Mouse (Mus musculus): ENCODE data around the gene Wipf1.
A peak's percentile ranks its signal among the peaks of the same experiment; 100 is the strongest.
"Not testable (repeated sequence)": the region's sequence is repeated elsewhere in the genome, so short reads cannot be mapped to it uniquely, and the experiment has no call there.

The Wipf1 gene

DNA sequence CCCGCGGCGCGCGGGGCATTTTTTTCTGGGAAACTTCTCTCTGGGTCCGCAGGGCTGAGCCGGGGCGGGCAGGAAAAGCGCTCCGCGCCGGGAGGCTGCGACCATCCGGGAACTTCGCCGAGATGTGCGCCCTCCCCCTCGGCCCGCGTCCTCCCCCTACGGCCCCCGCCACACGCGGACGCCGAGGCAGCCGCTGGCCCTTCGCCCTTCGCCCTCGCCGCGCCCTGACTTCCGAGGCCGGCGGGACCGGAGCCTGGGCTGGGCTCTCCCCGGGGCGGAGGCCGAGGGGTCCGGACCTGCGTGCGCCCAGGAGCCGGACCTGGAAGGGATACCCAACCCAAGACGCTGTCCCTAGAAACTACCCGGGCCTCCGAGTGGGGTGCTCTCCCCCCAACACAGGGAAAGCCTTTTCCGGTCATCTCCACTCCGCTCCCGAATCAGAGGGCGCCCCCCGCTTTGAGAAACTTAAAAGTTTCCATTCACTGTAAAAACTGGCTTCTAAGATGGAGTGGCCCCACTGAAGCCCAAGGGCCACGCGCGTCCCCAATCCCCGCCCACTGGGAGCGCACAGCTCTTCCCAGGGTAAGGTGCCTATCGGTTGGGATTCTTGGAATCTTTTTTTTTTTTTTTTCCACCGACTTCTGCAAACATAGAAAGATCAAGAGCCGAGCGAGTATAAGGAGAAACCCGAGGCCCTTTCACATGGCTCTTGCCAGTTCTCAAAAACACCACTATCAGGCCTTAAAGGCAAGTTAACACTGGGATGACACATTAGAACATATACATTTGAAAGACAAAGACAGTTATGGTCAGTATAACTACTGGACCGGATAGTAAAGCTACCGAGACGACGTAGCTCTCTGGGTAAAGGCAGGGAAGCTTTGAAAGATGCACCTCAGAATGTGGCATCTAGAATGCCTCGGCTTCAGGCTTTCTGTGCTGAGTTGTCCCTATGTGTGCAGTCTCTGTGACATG is at the start of gene Wipf1:
Gene Wipf1 (minus strand): TSS at position 379 of the 975 bp plus-strand sequence.
- DNase-seq (ENCODE audit: low read depth), result no peak

DNA sequence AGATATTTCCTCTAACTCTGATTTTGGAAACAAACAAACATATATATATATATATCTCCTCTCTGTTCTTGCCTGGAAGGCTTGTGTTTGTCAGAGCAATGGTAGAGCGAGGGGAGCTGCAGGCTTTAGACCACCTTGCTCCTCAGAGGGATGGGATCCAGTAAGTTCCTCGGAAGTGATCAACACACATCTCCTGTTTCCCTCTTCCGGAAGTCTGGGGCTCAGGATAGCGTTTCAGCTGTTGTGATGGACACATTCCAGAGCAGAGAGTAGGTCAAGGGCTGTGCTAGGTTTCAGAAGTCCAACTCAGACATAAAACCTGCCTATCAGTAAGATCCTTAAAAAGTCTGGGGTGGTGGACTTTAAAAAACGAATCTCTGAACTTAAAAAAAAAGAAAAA is 49.6 kb upstream of the Wipf1 start:
- DNase-seq (ENCODE audit: low read depth), result no peak

GRCm38 (mm10) chr2:73574418-73574817 is 44.9 kb upstream of the Wipf1 start:
- no peak for DNase-seq (ENCODE audit: low read depth)

GRCm38 (mm10) chr2:73573556-73573955 is 44.0 kb upstream of the Wipf1 start:
- DNase-seq (ENCODE audit: low read depth), result no peak

DNA sequence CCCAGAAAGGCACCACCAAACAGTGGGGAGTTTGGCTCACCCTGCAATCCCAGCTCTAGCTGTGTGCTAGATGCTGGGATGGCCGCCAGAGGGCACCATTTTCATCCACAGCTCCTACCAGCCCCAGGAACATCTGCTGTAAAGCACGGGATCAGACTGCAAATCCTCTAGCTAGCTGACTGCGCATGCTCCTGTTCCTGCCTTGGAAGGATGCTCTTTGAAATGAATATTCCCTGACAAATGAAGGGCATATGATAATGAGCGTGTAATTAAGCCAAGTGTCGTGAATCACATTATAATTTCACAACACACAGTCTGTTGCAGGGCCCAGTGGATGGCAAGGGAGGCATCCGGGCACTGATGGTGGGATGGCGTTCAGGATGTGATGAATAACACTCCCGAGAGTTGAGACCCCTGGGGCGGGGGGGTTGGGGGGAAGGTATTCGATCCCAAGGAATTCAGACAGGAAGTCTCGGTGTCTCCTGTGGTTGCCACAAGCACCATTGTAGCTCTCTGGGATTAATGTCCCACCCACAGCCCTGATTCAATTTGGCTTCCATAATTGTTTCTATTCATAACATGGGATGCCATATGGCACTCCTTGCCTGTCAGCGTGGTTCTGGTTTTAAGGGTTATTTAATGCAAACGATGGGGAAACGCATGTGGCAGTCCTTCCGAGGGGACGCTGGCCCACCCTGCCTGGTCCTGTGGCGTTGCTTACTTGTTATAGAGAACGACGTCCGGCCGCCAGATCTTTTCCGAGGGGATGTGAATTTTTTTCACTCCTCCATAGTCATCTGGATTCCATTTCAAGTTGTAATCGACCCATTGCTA is 43.2 kb upstream of the Wipf1 start:
- DNase-seq (ENCODE audit: low read depth), result no peak

DNA sequence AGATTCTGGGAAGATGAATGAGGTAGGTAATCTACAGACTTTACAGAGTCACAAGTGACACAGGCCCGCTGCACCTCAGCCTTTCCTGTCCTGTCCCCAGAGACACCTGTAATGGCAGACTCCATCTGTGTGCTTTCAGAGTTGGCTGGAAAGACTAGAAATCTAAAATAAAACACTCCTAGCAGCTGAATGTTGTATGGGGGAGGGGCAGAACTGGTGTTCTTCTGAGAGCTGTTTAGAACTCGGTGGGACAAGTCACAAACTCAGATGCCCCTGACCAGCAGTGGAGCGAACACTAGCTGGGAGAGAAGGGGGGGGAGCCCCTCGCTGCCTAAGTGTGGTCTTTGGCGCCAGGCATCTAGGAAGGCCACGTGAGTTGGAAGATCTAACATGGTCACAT is 42.4 kb upstream of the Wipf1 start:
- DNase-seq (ENCODE audit: low read depth), result no peak

DNA sequence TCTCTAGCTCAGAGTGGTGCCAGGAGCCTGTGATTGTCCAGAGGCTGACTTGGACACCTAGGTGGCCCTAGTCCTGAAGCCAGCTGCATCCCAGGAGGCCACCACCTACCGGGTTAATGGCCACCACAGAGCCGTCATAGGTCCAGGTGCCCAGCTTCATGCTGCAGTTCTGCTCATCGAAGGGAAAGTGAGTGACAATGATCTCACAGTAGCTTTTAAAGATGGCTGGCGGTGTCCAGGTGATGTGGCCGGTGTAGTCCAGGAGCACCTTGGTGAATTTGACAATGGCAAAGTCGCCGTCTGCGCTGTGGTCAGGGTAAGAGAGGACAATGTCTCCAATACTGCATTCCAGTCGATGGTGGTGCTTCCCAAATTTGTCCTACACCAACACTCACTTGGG is 41.8 kb upstream of the Wipf1 start:
- DNase-seq (ENCODE audit: low read depth), result no peak

DNA sequence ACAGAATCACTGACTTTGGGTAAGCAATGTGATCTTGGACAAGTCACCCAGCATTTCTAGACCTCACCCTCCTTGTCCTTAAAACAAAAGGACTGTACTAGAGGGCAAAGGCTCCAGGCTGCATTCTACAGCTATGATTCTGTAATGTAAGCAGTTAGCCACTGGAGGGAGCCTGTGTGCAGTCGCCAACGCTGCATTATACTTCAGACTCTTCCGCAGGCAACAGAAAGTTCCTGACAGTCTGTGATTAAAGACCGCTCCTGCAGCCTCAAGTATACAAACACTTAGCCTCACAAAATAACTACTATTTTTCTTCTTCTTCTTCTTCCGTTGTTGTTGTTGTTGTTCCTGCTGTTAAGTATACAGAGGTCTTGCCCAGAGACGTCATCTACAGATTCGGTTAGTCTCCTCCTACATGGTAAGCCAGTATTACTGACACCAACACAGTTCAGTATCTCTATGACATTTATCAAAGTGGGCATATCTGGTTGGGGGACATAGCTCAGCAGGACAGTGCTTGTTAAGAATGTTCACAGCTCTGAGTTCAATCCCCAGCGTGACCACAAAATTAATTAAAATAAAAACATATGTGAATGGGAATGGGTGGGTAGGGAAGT is 37.6 kb upstream of the Wipf1 start:
- peak; percentile 31 for DNase-seq (ENCODE audit: low read depth)

GRCm38 (mm10) chr2:73566162-73566561 is 36.6 kb upstream of the Wipf1 start:
- no peak for DNase-seq (ENCODE audit: low read depth)

DNA sequence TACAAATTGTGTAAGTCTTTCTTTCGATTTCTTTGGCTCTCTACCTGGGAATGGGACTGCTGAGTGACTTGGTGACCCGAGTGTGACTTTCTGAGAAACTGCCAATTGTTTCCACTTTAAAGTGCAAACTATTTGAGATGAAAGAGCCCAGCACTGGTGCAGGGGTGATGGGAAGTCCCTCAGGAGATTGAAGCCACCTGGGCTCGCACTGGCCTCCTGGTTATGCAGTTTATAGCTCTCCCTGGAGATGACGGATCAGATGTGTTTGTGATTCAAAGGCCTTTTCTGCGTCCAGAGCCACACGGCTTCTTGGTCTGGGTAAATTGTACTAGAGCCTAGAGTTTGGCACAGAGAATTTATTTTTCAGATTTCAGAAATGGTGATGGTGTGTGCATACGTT is 34.2 kb upstream of the Wipf1 start:
- DNase-seq (ENCODE audit: low read depth), result no peak

GRCm38 (mm10) chr2:73562656-73563055 is 33.1 kb upstream of the Wipf1 start:
- DNase-seq (ENCODE audit: low read depth), result no peak

GRCm38 (mm10) chr2:73561665-73562063 is 32.1 kb upstream of the Wipf1 start:
- no peak for DNase-seq (ENCODE audit: low read depth)

- no peak for DNase-seq (ENCODE audit: low read depth)
Observed at GRCm38 (mm10) chr2:73560899-73561664, 31.5 kb upstream of the Wipf1 start.

- DNase-seq (ENCODE audit: low read depth), result no peak
Observed at GRCm38 (mm10) chr2:73560445-73560844, 30.9 kb upstream of the Wipf1 start.

- DNase-seq (ENCODE audit: low read depth), result no peak
Observed at GRCm38 (mm10) chr2:73557956-73558355, 28.4 kb upstream of the Wipf1 start.

DNA sequence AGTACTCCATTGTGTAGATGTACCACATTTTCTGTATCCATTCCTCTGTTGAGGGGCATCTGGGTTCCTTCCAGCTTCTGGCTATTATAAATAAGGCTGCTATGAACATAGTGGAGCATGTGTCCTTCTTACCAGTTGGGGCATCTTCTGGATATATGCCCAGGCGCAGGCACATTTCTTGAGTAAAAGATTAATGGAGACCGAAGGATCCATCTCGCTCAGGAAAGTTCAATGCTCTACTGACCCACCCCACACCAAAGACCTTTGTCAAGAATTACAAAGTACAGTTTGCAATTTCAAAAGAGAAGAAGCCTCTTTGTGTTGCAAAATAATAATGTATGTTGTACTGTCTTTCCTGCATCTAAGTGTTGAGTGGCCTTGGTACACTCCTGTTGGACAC is 27.5 kb upstream of the Wipf1 start:
- DNase-seq (ENCODE audit: low read depth), result not testable (repeated sequence)

- no peak for DNase-seq (ENCODE audit: low read depth)
Observed at GRCm38 (mm10) chr2:73554389-73554788, 24.9 kb upstream of the Wipf1 start.

DNA sequence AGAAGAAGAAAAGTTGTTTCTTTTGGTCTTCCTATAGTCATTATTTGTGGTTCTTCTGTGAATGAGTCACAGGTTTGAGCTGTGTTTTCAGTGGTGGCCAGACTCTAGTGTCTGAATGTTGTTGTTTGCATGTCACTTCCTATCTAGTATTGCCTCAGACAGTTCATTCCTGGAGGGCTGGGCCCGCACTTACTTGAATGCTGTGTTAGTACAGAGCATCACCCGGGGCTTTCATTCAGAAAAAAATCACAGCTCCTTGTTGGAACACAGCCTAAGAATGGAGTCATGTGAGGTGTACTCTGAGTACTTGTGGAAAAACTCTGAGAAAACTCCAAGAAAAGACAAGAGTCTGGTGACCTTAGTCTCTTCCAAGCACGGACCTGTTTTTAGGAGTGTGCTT is 23.4 kb upstream of the Wipf1 start:
- DNase-seq (ENCODE audit: low read depth), result no peak

DNA sequence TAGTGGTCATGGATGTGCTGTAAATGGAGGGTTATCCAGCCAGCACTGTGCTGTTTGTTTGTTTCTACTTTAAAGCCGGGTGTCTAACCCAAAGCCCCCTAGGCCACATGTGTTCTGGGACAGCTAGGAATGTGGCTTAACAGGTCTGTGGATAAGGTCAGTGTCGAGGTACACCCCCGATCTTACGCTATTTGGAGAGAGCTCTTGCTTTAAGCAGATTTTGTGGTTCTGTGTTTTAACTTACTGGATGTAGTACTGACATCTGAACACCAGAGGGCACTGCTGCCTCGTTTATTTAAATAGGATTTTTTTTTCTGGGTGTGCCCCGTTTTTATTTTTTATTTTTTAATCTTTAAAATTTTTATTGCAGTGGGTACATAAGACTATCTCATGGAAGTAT is 21.2 kb upstream of the Wipf1 start:
- DNase-seq (ENCODE audit: low read depth), result no peak

- no peak for DNase-seq (ENCODE audit: low read depth)
Observed at GRCm38 (mm10) chr2:73548542-73548941, 19.0 kb upstream of the Wipf1 start.

GRCm38 (mm10) chr2:73547256-73547655 is 17.7 kb upstream of the Wipf1 start:
- DNase-seq (ENCODE audit: low read depth), result no peak

- no peak for DNase-seq (ENCODE audit: low read depth)
Observed at GRCm38 (mm10) chr2:73545556-73545955, 16.0 kb upstream of the Wipf1 start.

Data from fibroblast of lung, adult 2 months (primary cell).